Mouse (Mus musculus) layer of hippocampus, postnatal 36 days (tissue): Measurements from ENCODE around the gene Rpl37. TPM values are rescaled to one million over a fixed set of nuclear protein-coding genes. Genes with fewer than 3 reads are reported as not detected.

Source experiments
- DNase-seq, 2 experiments: peaks; one replicate each; pipeline ENCODE4 v3.0.0; 2022
- total RNA-seq, 2 experiments: library from RNA; stranded (reverse); gene quantifications; 2 replicates each; pipeline ENCODE4 v1.2.3; 2021

Rpl37 gene
- total RNA-seq, 2 experiments from 2014 or later = 277 to 293 TPM

DNA sequence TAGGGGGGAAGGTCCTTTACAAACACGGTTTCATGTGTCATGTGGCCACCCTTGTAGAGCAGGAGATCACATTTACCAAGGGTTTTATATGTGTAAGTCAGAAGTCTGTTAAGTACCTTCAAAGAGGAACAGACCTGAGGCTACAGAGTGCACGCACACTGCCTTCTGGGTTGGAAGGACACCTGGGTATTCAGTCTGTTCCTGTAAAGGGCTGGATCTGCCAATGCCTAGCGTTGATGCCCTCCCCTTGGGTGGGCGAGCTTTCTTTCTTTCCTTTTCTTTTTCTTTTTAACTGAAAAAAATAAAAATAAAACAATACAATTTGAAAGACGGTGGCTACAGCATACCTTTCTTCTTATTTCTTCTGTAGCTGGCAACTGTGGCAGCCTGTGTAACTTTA is 38.6 kb downstream of the Rpl37 start:
- no peak for DNase-seq

DNA sequence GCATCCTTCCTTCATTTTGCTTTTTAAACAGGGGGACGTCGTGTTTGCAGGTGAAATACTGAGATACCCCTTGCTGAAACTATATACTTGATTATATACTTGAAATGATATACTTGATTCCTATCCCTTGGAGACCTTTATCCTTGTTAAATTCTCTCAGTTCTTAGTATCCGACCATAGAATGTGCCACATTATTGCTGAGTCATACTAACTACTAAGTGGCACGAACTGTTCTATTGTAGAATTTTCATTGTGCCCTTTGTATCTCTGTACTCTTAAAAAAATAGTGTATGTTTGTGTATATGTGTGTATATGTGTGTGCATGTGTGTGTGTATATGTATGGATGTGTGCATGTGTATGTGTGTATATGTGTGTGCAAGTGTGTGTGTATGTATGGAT is 39.9 kb downstream of the Rpl37 start:
- no peak for DNase-seq

DNA sequence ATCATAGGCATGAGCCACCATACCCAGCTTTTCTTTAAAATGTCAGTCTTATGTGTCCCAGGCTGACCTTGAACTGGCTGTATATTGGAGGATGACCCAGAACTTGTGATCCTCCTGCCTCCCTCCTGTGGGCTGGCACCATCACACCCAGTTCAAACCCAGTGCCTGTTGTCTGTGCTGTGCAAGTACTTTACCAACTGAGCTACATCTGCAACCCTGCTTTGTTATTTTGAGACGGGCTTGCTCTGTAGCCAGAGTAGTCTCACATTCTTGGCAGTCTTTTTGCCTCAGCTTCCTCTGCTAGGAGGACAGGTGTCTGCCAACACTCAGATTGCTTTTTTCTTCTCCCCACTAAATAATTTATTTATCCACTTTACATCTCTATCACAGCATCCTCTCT is 40.9 kb downstream of the Rpl37 start:
- DNase-seq = no peak

GRCm38 (mm10) chr15:5158827-5159226 is 42.4 kb downstream of the Rpl37 start:
- DNase-seq = no peak

DNA sequence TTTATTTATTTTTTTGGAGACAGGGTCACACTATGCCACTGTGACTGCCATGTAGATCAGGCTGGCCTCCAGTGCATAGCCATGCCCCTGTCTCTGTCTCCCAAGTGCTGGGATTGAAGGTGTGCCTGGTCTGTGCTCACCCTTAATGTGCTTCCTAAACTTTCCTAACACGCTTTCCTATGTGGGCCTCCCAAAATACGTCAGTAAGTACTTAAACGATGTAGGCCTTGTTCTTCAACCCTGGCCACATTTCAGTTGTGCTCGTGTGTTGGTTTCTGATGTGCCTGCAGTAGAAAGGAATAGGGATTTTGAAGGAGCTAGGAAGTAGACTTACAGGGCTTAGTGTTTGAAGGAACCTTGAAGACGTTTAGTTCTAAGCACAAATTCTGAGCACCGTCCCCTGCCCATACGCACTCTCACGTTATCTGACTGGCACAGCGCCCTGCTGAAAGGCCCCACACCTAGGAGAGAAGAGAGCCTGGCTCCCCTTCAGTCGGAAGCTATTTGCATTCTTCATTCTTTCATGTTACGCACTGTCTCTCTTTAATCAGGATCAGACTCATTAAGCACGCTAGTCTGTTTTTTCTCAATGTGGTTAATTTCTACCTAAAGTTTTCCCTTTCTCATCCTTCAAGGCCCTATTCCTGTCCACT is 48.8 kb downstream of the Rpl37 start:
- DNase-seq = no peak

Other genes starting within 250 kb of the Rpl37 start
- not detected for gene Mroh2b, start 217.9 kb upstream of the Rpl37 start, total RNA-seq
- gene C7, start 52.9 kb upstream of the Rpl37 start, total RNA-seq = under 1 TPM in 1 of 2 experiments, not detected in 1; 0.17 TPM
- gene Card6, start 8.1 kb upstream of the Rpl37 start, total RNA-seq = 1 to 10 TPM; 5.3 TPM
- 10 to 100 TPM; 23.0 to 24.1 TPM for gene Prkaa1, start 27.2 kb downstream of the Rpl37 start, total RNA-seq
- 10 to 100 TPM; 77.0 to 82.6 TPM for gene Ttc33, start 68.9 kb downstream of the Rpl37 start, total RNA-seq
- under 1 TPM; 0.96 to 1.00 TPM for gene Ptger4, start 127.5 kb downstream of the Rpl37 start, total RNA-seq